Mouse (Mus musculus) cerebellum, postnatal 10 days (tissue): ENCODE results near the gene Sparcl1.

Experiments
- DNase-seq, 2 experiments: peaks; one replicate each; pipeline ENCODE4 v3.0.0; 2021; ENCODE audit warnings: mixed read lengths in 2 of 2

Sparcl1 gene

DNA sequence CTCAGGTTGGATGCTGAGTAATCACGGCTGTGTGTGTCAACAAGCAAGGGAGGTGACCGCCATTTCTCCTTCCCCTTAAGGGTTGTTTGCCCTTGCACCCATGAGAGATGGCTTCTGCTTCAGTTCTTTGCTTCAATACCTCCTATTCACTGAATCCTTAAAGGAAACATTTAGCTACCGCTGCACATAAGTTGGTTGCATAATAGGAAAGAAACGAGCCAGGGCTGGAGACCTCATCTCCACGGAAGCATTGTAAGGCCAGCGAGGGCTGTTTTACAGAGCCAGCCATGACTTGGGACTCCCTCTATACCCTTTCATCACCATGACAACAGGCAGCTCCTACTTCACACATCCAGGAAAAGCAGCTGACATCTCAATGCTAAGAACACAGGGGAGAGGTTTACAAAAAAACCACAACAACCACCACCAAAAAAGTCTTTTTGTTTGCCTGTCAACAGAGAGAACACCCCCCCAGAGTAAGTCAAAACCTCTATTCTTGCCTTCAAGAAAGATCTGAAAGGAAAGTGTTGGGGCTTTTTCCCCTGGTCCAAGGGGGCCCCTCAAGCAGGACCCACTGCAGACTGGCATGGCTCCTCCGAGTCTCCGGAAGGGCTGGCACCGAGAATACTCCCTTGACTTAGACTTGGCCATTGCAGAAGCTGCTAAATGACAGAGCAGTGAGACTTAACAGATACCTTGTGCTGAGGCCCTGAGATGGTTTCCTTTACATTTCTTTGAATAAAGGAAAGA lies 3.2 kb downstream of the Sparcl1 start:
- DNase-seq, result peak; percentile 44 to 49

DNA sequence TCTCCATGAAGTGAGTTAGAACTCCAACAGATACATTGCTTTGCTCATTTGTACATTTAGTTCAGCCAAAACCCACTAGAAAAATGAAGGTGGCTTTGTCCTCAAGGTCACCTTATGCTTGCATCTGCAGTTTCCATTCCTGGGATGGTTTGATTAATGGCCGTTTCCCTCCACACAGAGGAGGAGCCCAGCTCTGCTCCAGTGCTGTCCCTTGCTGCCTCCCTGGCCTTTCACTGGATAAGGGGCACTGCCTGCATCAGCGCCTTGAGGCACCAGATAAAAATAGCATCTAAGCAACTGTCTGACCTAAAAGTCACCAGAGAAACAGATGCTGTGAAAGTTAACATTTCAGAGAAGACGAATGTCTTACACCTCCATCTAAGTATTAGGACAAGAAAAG lies 4.0 kb downstream of the Sparcl1 start:
- DNase-seq, result peak; percentile 12 to 23

DNA sequence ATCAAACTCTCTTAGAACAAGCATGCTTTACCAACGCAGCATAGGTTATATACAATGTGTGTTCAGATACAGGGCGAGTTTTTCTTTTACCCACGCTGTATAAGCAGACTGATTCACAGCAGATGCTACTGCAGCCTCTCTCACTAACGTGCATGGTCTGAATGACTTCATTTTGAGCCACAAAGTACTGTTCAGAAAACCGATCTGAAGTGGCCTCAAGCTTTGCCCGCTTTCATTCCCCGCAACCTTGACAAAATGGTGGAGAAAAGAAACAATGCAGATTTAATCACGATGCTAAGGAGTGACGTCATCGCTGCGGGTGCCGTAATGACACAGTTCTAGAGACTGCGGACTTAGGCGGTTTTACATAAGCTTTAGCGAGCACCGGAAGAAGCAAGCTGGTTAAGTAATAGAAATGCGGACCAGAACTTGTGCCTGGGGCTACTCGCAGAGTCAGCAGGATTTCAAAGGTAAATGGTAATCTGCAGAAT lies 4.6 kb downstream of the Sparcl1 start:
- DNase-seq, result peak; percentile 54 to 65

DNA sequence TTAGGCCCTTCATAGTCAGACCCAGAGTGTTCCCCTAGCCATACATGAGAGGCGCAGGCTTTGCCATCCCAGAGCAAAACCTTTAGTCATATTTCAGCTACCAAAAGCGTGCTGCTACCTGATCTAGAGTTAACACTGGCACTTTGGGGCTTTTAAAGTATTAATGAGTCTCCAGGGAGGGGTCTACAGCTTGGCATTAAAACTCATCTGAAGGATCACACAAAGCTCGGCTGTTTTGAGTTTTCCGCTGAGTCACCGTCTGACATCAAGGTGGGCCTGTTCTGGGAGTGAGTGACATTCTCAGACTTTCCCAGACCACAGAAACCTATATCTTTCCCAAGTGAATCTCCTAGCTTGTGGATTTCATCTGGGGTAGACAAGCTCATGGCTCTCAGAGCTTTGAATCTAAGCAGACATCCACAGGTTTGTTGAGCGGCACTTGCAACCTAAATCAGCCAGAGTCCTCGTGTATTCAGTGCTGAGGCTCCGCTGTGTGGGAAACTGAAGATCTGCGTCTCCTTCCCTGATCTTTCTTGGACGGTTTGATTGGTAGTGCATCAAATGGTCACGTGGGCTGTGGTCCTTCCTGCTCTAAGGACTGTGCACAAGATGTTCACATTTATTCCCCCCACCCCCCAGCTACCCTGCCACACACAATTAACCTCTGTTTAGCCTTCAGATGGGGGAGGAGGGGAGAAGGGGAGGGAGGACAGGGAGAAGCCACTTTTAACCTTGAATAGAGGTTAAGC lies 5.2 kb downstream of the Sparcl1 start:
- peak; percentile 50 to 51 for DNase-seq

DNA sequence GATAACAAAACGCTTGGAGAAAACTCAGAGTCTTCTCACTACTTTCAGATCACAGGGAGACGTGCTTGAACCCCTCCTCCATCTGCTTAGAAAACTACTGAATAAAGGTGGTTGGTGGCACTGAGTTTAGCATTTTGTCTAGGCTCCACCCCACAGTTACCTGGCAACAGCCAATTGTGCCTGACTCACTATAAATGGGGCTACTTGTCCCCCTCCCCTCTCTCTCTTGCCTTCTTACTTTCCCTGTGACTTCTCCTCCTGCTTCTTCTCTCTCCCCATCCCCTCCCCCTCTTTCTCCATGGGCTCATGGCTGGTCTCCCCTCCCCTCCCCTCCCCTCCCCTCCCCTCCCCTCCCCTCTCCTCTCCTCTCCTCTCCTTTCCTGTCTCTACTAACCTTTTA lies 9.4 kb downstream of the Sparcl1 start:
- DNase-seq, result no peak

DNA sequence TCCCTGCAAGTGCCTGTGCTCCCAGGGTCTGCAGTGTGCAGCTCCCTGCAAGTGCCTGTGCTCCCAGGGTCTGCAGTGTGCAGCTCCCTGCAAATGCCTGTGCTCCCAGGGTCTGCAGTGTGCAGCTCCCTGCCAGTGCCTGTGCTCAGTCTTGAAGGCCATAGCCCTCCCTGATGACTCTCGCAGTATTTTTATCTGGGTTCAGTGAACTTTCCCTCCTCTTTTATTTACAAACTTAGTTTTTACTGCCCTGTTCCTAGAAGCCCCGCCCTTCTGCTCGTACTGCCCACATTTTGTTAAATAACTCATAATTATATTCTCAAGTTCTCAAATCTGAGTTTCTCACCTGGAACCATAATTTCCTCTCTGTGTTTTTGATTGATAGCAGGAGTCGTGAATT lies 10.4 kb downstream of the Sparcl1 start:
- no peak for DNase-seq

DNA sequence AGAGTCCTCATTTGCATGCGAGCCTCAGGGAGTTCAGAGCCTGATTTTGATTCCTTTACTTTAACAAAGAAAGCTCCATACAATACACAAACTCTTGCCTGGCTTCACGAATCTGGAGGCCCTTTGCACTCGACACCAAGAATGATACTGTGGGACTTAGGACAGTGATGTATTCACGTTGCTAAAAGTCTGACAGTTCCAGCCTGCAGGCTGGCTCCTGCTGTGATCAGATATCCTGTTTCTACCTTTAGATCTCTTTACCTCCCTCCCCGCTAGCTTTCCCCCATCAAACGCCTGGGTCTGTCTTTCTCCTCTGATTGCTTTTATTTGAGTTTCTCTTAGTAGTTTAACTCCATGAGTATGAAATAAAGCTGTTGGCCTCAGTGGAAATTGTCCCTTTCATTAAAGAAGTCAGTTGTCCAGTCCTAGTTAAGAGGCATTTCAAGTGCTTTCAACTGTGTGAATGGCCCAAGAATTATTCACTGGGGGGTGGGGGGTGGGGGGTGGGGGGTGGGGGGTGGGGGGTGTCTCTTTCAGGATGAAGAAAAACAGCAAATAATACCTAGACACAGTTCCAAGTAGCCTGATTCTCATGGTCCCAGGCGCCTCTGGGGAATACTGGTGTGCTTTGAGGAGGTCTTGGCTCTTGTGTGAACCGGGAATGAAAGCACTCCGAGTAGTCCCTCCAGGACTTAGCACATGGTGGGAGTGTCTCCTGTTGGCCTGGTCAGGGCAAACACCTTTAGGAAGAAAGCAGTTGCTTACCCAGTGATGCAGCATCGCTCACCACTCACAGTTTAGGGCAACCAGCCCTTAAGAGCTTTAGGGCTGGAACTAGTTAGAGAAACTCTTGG lies 11.6 kb downstream of the Sparcl1 start:
- DNase-seq, result peak in 1 of 2 experiments; percentile 22

DNA sequence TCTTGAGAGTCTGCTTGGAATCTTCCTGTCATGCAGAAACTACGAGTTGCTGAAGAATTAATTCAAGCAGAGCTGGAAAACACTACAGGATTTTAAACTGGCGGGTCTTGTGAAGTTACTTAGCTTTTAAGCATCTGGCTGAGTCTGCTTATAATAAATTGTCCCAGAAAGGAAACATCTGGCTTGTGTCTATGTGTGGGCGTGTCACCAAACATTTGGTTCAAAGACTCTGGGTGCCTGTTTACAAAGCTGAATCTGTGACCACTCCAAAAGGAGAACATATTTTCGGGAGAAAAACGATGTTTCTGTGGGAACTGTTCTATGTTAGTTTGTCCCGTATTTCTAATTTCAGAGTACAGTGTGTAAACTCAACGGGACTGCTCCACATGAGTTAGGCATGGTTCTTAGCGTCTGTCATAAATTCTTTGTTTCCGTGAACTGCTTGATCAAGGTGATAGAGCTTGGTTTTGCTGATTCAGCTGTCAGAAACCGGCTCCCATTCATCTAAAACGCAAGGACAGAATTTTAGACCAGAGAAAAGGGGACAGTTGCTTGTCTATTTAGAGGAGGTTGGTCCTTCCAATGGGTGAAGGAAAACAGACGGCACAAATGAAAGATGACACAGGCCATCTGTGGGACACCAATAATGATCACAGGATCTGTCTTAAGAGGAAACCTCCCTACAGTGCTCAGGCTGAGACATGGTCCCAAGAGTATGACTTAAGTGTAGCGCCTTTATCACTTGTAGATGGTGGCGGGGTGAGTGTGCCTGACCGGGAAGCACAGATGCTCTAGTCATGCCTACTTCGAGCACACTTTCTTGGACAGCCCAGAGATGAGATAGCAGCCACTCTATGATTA lies 17.2 kb downstream of the Sparcl1 start:
- no peak for DNase-seq

DNA sequence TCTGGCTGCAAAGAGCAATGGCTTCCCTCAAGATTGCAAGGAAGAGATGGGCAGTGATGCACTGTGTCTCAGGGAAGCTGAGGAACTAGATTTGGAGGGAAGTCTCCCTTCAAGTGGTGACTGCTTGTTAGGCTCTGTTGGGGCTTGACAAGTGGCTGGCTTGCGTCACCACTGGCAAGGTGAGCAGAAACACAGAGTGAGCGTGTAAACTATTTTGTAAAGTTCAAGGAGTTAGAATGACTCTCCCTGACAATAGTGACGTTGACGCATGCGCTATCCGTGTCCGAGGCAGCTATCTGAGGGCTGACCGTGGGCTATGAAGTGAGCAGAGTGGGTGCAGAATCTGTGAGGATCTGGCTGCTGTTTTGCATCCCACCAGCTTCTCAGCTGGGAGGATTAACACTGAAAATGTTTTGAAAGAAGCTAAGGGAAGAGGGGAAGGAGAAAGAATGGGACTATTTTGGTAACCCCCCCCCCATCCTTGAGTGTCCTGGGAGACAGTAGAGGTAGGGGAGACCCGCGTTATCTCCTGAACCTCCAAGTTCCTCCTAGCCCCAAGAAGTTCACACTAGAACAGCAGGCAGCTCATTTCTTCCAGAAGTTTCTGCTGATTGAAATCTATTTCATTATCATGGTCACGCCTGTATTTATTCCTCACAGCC lies 18.0 kb downstream of the Sparcl1 start:
- no peak for DNase-seq

DNA sequence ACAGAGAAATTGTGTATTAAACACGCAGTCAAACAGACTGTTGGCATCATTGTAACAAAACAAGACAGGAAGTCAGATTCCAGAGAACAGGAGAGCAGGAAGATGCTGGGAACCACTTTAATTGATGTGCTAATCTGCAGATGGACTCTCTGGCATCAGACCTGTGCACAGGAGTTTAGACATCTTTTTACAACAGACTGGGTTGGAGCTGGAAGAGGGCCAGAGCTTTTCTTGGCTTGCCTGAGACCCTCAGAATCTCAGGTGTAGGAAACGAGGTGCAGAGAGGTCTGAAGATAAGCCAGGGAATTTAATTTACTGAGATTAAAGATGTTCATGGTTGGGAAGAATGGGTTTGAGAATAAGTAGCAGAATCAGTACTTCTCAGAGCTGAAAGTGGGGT lies 23.8 kb downstream of the Sparcl1 start:
- DNase-seq, result peak; percentile 54 to 60

DNA sequence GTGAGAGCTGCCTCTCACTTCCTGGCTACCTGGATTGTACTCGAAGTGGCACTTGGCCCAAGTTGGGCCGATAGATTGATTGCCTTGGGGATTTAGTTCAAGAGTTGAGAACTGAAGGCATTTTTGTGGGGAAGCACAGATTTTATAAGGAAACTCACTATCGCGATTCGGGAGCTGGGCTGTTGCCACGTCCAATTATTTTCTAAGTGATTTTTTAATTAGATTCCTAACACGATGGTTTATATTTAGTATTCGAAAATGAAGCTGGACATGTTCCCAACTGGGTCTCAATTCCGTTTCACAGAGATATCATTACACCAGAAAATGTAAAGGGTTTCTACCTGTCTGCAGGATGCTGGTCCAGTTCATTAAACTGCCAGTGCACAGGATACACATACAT lies 28.2 kb downstream of the Sparcl1 start:
- DNase-seq, result no peak

DNA sequence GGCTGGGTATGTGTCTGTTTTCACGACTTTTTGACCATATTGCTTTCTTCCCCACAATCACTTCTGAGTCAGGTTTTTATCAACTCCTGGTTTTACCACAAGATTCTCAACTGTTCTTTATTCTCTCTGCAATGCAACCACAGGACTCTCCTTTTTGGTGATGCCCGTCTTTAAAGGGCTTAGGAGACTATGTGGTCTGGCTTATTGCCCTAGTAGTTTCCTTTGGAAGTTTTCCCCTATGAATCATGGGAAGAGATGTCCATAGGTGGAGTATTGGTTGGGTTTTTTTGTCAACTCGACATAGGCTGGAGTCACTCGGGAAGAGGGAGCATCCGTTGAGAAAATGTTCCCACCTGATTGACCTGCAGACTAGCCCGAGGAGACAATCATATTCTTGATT lies 32.8 kb downstream of the Sparcl1 start:
- no peak for DNase-seq

DNA sequence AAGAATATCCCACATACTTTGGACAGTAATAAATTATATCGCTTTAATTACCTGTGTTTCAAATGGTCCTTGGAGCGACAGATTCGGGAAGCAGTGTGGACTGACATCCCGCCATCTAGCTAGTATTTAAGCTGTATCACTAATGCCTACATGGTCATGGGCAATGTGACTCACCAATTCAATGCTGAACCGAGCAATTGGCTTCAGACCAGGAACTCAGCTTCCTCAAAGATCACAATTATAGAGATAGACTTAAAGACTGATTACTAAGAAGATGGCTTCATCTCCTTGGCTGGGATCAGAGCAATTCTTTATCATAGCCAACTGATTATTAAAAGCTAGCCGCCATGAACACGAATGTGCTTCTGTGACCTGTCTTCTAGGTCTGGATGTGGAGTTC lies 36.0 kb downstream of the Sparcl1 start, which contains the start of gene Gm17660:
Gm17660 (minus strand) TSS at position 101 of the 400 bp plus-strand sequence.
- DNase-seq, result no peak

DNA sequence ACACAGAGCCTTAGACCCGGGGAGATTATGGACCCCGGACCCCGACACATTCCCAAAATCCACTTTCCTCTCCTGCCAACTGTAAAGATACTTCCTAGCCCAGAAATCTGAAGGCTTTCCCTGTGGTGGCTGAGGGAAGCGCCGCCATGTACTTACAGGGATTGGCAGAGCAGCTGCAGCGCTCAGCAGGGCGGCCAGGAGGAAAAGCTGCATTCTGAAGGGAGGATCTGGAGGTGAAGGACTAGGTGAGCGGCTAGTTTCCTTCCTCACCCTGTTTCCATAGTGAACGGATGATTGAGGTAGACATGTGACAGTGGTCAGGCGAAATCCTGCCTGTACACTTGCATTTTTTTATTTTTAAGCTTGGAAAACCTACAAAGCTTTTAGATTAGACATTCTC lies 37.2 kb downstream of the Sparcl1 start:
- DNase-seq, result peak; percentile 65 to 74

DNA sequence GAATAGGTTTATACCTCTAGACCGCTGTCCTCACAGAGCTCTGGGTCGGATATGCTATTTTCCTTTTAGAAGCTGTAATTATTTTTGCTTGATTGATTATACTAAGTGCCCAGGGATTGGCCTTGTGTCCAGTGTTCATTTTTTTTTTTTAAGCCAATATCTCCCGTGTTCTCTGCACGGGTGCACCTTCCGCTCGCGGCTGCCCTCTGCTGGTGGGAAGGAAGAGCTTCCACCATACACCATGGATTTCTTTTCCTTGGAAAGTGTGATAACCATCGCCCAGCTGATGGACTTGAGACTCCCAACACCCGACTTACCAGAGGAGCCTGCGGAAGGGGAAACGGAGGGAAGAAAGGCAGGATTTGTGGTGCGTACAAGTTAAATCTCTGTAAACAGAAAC lies 39.1 kb downstream of the Sparcl1 start:
- peak; percentile 89 to 91 for DNase-seq

DNA sequence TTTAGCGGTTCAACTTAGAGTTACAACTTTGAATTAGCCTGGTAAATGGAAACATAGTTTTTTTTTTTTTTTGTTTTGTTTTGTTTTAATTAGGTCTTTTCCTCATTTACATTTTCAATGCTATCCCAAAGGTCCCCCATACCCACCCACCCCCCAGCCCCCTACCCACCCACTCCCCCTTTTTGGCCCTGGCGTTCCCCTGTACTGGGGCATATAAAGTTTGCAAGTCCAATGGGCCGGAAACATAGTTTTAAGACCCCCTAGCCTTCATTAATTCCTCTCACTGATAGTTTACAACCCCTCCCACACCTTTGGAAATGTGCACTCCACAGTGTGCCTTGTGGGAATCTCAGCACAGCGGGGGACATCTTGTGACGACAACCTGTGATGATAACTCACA lies 39.9 kb downstream of the Sparcl1 start:
- DNase-seq, result peak in 1 of 2 experiments; percentile 23

DNA sequence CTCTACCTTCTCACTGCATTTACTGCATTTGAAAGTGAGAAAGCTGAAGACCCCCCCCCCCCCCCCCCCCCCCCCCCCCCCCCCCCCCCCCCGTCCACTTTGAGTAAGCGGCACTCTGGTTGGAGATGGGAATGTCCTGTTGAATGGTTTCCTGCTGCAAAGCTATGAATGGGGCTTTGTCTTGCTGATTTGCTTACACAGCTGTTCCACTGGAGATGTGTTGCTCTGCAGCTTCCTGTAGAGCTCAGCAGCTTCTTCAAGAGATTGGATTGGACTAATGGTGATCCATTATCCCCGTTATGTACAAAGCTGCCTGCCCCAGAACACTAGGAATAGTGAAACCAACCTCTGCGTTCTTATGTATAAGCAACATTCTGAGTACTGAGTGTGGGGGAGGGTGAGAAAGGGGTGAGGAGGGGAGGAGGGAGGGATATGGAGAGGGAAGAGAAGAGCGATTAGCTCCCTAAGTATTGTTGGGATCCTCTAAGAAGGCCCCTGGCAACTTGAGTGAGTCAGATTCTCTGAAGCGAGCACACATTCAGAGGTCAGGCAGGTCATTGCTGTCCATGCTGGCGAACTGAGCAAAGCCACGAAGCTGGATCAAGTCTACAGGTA lies 41.2 kb downstream of the Sparcl1 start:
- DNase-seq, result no peak

DNA sequence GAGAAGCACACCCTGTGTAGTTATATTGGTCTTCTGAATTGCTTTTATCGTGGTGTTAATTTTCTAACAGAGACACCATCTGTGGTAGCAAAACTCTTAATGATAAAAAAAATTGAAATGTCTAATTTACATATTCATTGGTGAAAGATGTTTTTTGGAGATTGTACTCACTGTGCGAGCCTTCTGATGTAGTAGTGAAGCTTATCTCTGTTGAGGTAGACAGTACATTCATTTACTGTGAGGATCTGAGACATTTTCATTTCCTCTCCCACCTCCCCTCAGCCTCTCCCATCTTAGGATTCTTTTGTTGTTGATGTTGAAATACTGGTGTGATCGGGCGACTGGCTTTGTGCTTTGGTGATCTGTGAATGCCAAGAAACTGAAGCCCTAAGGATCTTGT lies 42.5 kb downstream of the Sparcl1 start:
- no peak for DNase-seq

DNA sequence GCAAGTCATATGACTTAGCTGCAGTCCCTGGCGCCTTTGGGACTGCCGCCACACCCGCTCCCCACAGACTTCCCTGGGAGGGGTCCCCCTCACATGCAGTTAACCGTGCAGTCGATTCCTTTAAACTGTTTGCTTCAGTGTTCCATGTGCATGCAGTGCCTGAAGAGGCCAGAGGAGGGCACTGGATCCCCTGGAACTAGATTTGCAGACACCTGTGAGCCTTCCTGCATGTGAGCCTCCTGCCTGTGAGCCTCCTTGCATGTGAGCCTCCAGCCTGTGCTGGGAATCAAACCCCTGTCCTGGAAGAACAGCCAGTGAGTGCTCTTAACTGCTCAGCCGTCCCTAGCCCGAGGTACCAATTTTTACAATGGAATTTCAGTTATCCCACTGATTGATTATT lies 44.8 kb downstream of the Sparcl1 start:
- peak; percentile 34 to 40 for DNase-seq

DNA sequence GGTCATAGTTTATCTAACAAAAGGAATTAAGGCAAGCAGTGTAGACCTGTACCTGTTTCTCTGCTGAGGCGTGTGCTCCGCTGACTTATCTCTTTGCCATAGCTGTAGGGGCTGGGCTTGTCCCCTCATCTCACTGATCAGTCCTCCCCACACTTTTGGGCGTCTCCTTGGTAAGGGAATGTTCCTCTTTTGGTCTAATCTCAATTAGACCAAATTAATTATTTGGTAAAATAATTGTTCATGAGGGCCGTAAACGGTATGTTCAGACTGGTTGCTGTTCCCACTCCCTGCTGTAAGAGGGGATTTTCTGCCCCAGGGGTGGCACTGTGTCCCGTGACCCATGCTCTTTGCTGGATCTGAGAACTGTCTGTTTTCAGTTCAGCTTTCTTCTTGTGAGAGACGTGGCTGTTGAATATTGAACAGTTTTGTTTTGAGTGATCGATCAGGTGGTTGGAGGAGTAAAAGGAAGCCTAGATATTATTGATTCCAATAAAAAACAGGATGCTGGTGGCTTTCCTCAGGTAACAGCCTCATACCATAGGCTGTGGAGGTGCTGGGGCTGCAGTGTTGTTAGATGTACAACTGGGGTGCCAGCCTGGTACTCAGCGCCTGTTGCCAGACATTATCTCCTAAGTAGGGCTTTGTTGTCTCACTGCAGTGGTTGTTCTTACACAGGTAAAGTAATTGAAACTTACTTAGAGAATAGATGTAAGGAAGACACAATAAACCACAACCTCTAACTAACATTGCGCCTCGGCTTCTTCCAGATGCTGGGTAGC lies 50.6 kb downstream of the Sparcl1 start:
- no peak for DNase-seq
